Mouse (Mus musculus) granulocyte monocyte progenitor cell, adult 5-6 weeks (primary cell): Measurements from ENCODE around the gene Rassf7. TPM values are rescaled to one million over a fixed set of nuclear protein-coding genes. Genes with fewer than 3 reads are reported as not detected.

Experiments
- ATAC-seq: replicated peaks from 2 replicates; pipeline ENCODE4 v1.8.0; 2016; ENCODE audit warnings: mild to moderate bottlenecking, moderate TSS enrichment, inconsistent platforms; ENCODE audit not compliant: poor library complexity, severe bottlenecking
- total RNA-seq, 2 experiments: library from RNA; stranded (forward) in 1 of 2; stranded (reverse) in 1 of 2; fragments of 200-712, 200-1000 nt in 1 of 2; fragments of >200 nt in 1 of 2; fragmentation: Nextera tagmentation in 1 of 2; gene quantifications; 2 replicates each; pipeline ENCODE4 v1.2.3; 2014 to 2017

Rassf7 gene
- total RNA-seq, 2 experiments from 2014 or later = 2.0 to 3.1 TPM

DNA sequence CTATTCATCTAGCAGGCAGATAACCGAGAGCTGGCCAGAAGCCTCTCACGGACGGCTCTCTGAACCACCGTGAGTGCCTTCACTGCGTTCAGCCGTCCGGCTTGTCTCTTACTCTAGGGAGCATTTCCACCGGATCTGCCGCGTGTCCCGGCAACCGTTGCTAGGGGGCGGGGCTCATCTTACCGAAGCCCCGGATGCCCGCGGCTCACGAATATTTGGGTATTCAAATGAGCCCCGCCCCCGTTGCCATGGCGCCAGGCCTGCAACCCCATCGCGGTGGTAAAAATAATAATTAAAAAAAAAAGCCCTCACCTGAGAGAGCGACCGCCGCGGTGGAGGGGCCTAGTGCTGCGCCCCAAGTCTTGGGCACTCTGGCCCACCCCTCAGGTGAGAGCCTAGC lies 20.8 kb upstream of the Rassf7 start:
- ATAC-seq = peak; percentile 65

GRCm38 (mm10) chr7:141195754-141196153 lies 19.9 kb upstream of the Rassf7 start:
- no peak for ATAC-seq

GRCm38 (mm10) chr7:141196619-141197282 lies 18.9 kb upstream of the Rassf7 start:
- ATAC-seq = no peak

- no peak for ATAC-seq
Measured at GRCm38 (mm10) chr7:141198121-141198520, 17.5 kb upstream of the Rassf7 start.

DNA sequence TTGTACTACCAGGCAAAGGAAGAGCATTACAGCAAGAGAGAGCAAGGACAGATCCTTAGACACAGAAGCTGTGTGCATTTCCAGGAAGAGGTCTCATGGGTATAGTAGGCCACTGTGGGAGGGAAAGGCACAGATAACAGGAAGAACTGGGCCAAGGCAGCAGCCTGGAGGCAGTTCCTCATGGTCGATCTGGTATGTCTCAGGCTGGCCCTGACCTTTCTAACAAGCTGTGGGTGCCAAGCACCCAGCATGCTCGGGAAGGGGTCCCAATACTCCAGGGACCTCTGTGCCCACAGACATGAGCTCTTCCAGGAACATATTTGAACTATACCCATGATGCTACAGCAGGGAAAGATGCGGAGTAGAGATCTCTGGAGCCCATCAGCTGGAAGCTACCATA lies 11.1 kb upstream of the Rassf7 start:
- ATAC-seq = no peak

DNA sequence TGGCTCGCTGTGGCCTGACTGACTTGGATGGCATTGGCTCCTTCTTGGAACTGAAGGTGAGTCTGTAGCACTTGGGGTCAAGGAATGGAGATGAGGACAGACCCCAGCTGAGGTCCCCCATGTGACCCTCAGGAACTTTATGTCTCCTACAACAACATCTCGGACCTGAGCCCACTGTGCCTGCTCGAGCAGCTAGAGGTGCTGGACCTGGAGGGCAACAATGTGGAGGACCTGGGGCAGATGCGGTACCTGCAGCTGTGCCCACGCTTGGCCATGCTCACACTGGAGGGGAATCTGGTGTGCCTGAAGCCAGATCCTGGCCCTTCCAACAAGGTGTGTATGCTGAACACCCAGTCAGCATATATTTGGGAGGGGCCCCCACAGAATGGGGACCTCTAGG lies 10.2 kb upstream of the Rassf7 start:
- ATAC-seq = no peak

DNA sequence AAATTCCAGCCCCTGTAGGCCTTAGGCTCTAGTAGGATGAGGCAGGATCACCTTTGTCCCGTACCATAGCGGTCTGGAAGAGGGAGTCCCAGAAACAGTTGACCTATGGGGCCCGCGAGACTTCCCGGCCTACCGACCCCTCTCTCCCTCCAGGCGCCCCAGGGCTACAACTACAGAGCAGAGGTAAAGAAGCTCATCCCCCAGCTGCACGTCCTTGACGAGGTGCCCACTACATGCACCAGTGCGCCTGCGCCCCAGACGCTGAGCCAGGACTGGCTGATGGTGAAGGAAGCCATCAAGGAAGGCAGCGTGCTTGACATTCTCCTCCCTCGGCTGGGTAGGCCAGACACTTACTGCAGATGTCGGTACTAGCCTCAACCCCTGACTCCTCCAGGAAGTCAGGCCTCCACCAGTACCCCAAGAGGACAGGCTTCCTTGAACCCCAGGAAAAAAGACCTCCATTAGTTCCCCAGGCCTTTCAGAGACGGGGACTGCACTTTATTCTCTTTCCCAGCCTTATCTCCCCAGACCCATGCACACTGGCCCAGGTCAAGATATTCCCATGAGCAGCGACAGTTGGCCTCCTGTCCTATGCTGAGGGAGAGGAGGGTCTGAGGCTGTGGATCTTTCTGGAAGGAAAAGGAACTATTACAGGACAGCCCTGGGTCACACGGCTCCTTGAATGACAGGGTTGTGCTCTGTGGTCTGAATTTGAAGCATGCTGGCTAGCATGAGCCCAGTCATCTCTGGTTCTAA lies 9.3 kb upstream of the Rassf7 start:
- ATAC-seq = no peak

- ATAC-seq = no peak
Measured at GRCm38 (mm10) chr7:141209526-141209925, 6.1 kb upstream of the Rassf7 start.

GRCm38 (mm10) chr7:141210137-141210536 lies 5.5 kb upstream of the Rassf7 start:
- no peak for ATAC-seq

- no peak for ATAC-seq
Measured at GRCm38 (mm10) chr7:141210606-141211131, 5.0 kb upstream of the Rassf7 start.

- no peak for ATAC-seq
Measured at GRCm38 (mm10) chr7:141213133-141213532, 2.5 kb upstream of the Rassf7 start.

- ATAC-seq = no peak
Measured at GRCm38 (mm10) chr7:141213605-141214235, 1.9 kb upstream of the Rassf7 start, which contains the start of gene Lmntd2. Gene Lmntd2, minus strand, starts transcription at chr7:141214080.

- no peak for ATAC-seq
Measured at GRCm38 (mm10) chr7:141214310-141214709, 1.4 kb upstream of the Rassf7 start.

DNA sequence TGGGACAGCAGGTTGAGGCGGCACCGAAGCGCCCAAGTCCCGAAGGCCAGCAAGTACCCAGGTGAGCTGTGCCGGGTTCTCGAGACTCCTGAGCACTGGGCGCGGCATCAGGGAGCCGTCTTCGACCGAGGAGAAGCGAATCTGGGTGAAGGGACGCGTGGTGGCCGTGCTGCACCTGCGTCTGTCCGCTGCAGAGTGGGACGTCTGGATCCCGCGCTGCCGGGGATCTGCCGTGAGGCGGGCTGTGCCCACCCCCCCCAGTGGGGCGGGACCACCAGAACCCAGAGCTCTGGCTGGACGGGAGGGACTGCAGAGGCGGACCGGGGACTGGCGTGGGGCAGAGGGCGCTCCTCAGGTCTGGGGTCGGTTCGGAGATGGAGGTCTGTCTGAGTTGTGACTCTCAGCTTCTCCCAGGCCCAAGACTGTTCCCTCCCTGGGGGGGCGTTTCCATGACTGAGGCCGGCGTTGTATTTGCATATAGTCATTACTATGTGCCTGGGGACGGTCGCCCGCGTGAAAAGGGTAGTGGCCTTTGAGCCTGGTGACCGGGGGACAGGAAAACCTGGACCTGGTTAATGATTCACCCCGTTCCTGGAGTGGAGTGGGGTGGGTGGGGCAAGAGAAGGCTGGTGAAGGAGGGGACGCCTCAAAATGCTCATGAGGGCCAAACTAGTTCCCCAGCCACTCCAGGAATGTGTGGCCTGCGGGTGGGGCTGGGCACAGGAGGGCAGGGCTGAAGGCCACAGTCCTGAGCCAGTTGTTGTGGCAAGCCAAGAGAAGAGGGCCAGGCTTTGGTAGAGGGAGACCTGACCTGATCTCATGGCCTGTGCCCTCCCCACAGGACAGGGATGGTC lies 447 bp downstream of the Rassf7 start:
- peak; percentile 48 for ATAC-seq

DNA sequence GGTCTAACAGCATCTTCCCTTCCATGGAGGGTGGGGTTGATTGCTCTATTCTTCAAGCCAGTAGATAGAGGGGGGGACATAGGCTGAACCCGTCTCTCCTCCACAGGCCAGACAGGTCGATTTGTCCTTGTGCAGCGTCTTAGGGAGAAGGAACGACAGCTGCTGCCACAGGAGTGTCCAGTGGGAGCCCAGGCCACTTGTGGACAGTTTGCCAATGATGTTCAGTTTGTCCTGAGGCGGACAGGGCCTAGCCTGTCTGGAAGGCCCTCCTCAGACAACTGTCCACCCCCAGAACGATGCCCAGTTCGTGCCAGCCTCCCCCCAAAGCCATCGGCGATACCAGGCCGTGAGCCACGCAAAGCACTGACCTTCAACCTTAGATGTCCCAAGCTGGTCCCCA lies 1.2 kb downstream of the Rassf7 start:
- ATAC-seq = no peak

GRCm38 (mm10) chr7:141217343-141218013 lies 1.8 kb downstream of the Rassf7 start:
- no peak for ATAC-seq

DNA sequence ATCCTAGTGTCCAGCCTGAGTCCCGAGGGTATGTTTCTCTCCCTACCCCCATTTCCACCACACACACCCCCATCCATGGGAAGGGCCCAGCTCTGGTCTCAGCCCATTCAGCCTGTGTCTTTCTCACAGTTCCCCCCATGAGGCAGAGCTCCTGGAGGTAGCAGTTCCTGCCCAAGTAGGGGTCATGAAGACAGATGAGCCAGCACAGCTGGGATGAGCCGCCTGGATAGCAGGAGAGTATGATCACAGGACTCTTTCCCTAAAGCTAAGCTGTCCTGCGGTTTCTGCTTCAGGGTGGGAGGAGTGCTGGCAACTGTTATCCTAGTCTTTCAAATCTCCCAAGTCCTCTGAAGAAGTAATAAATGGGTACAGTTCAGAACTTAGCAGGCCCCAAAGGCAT lies 2.5 kb downstream of the Rassf7 start:
- no peak for ATAC-seq

DNA sequence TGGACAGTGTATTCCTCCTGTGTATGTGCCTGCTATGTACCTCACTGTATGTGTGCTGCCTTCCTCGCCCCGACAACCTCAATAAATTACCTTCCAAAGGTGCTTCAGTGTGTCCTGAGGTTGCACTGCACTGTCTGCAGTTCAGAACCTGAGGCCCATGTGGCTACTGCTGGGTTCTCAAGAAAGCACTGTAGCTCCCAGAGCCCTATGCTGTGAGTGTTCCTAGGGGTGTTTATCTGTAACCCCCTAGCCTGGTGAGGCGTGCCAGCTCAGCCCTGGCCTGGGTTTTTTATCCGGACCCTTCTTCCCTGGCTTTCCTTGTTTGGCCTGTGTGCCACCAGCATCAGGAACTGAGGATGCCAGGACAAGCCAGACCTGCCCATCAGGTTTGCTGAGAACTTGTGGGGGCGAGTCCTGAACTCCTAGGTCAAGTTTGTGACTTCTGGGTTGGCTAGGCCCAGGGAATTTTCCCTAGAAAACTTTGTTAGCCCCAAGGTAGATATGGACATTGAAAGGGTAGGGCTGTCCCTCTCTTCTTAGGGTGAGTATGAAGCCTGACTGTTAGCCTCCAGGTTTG lies 3.0 kb downstream of the Rassf7 start:
- ATAC-seq = no peak

GRCm38 (mm10) chr7:141219558-141220099 lies 4.0 kb downstream of the Rassf7 start:
- no peak for ATAC-seq
